Mouse (Mus musculus): ENCODE data around the gene 2410137M14Rik. TPM values are rescaled to one million over a fixed set of nuclear protein-coding genes. Genes with fewer than 3 reads are reported as not detected.
A peak's percentile ranks its signal among the peaks of the same experiment; 100 is the strongest.

The 2410137M14Rik gene
- polyA plus RNA-seq, 1 experiment from 2014 or later: 0.14 TPM

- H3K27ac ChIP-seq (ENCODE audit: low read length): no peak overlapping the region
- no peaks in the 10 kb centered on the region for H3K9me3 ChIP-seq (ENCODE audit: low read length)
- H3K4me2 ChIP-seq (replicated peaks; ENCODE audit: low read depth, low read length): peak overlapping the region; percentile 85
- DNase-seq (ENCODE audit: low spot score) (peak; percentile 26), ATAC-seq (no peak)
- peak overlapping the region; percentile 32; the same call in 1 of the 2 replicates for H3K9ac ChIP-seq (replicated peaks; ENCODE audit: low read depth)
- no peaks in the 10 kb centered on the region for H3K36me3 ChIP-seq (ENCODE audit: insufficient read depth, low read length)
- 2% methylated on average over 57 of the region's 62 CpGs for WGBS
- H3K4me1 ChIP-seq (ENCODE audit: insufficient read depth, low read depth, low read length): peaks cover 11% of the 10 kb centered on the region; the same call in 1 of the 2 replicates
- TF ChIP-seq CTCF (IDR thresholded peaks at IDR 0.05) (peak; percentile 55), EP300 (IDR thresholded peaks at IDR 0.05) (no peak)
- H3K4me3 ChIP-seq (ENCODE audit: low read depth, low read length): peak overlapping the region; percentile 42
- peaks cover 22% of the 10 kb centered on the region; the same call in 1 of the 2 replicates for H3K27me3 ChIP-seq (replicated peaks; ENCODE audit: insufficient read depth, low read length)
These were observed 33.8 kb downstream of the 2410137M14Rik start for GRCm38 (mm10) chr17:36947051-36947819.

- TF ChIP-seq CTCF (IDR thresholded peaks at IDR 0.05) (peak; percentile 45), EP300 (IDR thresholded peaks at IDR 0.05) (no peak)
- ATAC-seq (no peak), DNase-seq (ENCODE audit: low spot score) (peak; percentile 13)
- Histone ChIP-seq H3K9ac (replicated peaks; ENCODE audit: low read depth) (no peak overlapping the region), H3K9me3 (ENCODE audit: low read length) (no peaks in the 10 kb centered on the region), H3K4me3 (ENCODE audit: low read depth, low read length) (peak overlapping the region; percentile 47; the same call in 1 of the 2 replicates), H3K4me1 (ENCODE audit: insufficient read depth, low read depth, low read length) (peaks cover 6% of the 10 kb centered on the region; the same call in 1 of the 2 replicates), H3K36me3 (ENCODE audit: insufficient read depth, low read length) (no peaks in the 10 kb centered on the region), H3K27ac (ENCODE audit: low read length) (no peak overlapping the region), H3K27me3 (replicated peaks; ENCODE audit: insufficient read depth, low read length) (peaks cover 22% of the 10 kb centered on the region; the same call in 1 of the 2 replicates), H3K4me2 (replicated peaks; ENCODE audit: low read depth, low read length) (peak overlapping the region; percentile 71)
- whole genome bisulfite sequencing: 29% methylated on average over 9 of the region's 9 CpGs
These were observed 36.8 kb downstream of the 2410137M14Rik start for GRCm38 (mm10) chr17:36944121-36944775.

- TF ChIP-seq EP300 (IDR thresholded peaks at IDR 0.05) (no peak), CTCF (IDR thresholded peaks at IDR 0.05) (no peak)
- Histone ChIP-seq H3K4me1 (ENCODE audit: insufficient read depth, low read depth, low read length) (peaks cover 6% of the 10 kb centered on the region; the same call in 1 of the 2 replicates), H3K9me3 (ENCODE audit: low read length) (no peaks in the 10 kb centered on the region), H3K27ac (ENCODE audit: low read length) (0 out of 2 replicates have a peak overlapping the region, but pooled peaks have one; percentile 89), H3K9ac (replicated peaks; ENCODE audit: low read depth) (peak overlapping the region; percentile 55; the same call in 1 of the 2 replicates), H3K27me3 (replicated peaks; ENCODE audit: insufficient read depth, low read length) (peaks cover 22% of the 10 kb centered on the region; the same call in 1 of the 2 replicates), H3K4me3 (ENCODE audit: low read depth, low read length) (peak overlapping the region; percentile 47), H3K36me3 (ENCODE audit: insufficient read depth, low read length) (no peaks in the 10 kb centered on the region), H3K4me2 (replicated peaks; ENCODE audit: low read depth, low read length) (peak overlapping the region; percentile 71)
- DNase-seq (ENCODE audit: low spot score) (no peak), ATAC-seq (no peak)
- 27% methylated on average over 5 of the region's 5 CpGs for WGBS
These were observed 37.3 kb downstream of the 2410137M14Rik start for GRCm38 (mm10) chr17:36943691-36944090.

- DNase-seq (ENCODE audit: low spot score) (peak; percentile 86), ATAC-seq (peak; percentile 85)
- H3K4me2 ChIP-seq (replicated peaks; ENCODE audit: low read depth, low read length): peak within 1 kb of the TSS; percentile 71
- TF ChIP-seq CTCF (IDR thresholded peaks at IDR 0.05): peak; percentile 25; the same call in 1 of the 2 replicates
- TF ChIP-seq EP300 (IDR thresholded peaks at IDR 0.05): no peak
- WGBS: 2% methylated on average over 56 of the region's 59 CpGs
- H3K27me3 ChIP-seq (replicated peaks; ENCODE audit: insufficient read depth, low read length): peaks cover 22% of the 10 kb centered on the region; the same call in 1 of the 2 replicates
- peaks cover 6% of the 10 kb centered on the region; the same call in 1 of the 2 replicates for H3K4me1 ChIP-seq (ENCODE audit: insufficient read depth, low read depth, low read length)
- H3K4me3 ChIP-seq (ENCODE audit: low read depth, low read length): peak within 1 kb of the TSS; percentile 47
- peak within 1 kb of the TSS; percentile 55 for H3K9ac ChIP-seq (replicated peaks; ENCODE audit: low read depth)
- no peaks in the 10 kb centered on the region for H3K36me3 ChIP-seq (ENCODE audit: insufficient read depth, low read length)
- no peaks in the 10 kb centered on the region for H3K9me3 ChIP-seq (ENCODE audit: low read length)
- H3K27ac ChIP-seq (ENCODE audit: low read length): peak within 1 kb of the TSS; percentile 89
These were observed 38.1 kb downstream of the 2410137M14Rik start, which contains the start of gene Rnf39 for GRCm38 (mm10) chr17:36942791-36943471. TSS of gene Rnf39 (plus strand) at chr17:36942918.

GRCm38 (mm10) chr17:36942391-36942790, 38.6 kb downstream of the 2410137M14Rik start:
- 34% methylated on average over 10 of the region's 10 CpGs for WGBS
- Histone ChIP-seq H3K4me2 (replicated peaks; ENCODE audit: low read depth, low read length) (peak overlapping the region; percentile 71), H3K27me3 (replicated peaks; ENCODE audit: insufficient read depth, low read length) (peaks cover 22% of the 10 kb centered on the region; the same call in 1 of the 2 replicates), H3K36me3 (ENCODE audit: insufficient read depth, low read length) (no peaks in the 10 kb centered on the region), H3K9ac (replicated peaks; ENCODE audit: low read depth) (no peak overlapping the region; the same call in 1 of the 2 replicates), H3K4me1 (ENCODE audit: insufficient read depth, low read depth, low read length) (peaks cover 6% of the 10 kb centered on the region; the same call in 1 of the 2 replicates), H3K9me3 (ENCODE audit: low read length) (no peaks in the 10 kb centered on the region), H3K4me3 (ENCODE audit: low read depth, low read length) (peak overlapping the region; percentile 47), H3K27ac (ENCODE audit: low read length) (peak overlapping the region; percentile 89)
- TF ChIP-seq CTCF (IDR thresholded peaks at IDR 0.05) (no peak), EP300 (IDR thresholded peaks at IDR 0.05) (peak; percentile 59; the same call in 1 of the 2 replicates)
- ATAC-seq (peak; percentile 93), DNase-seq (ENCODE audit: low spot score) (peak; percentile 87)
